Mouse (Mus musculus) limb, embryonic 12.5 days (tissue): ENCODE results near the gene Trib2. TPM values are rescaled to one million over a fixed set of nuclear protein-coding genes. Genes with fewer than 3 reads are reported as not detected.

Source experiments
- ATAC-seq: fragments of 200-750 bp; cut with Nextera tagmentation; 2 replicates; pipeline ENCODE4 v1.8.0; 2017; ENCODE audit warnings: low read depth, moderate TSS enrichment; ENCODE audit not compliant: insufficient number of reproducible peaks, insufficient read depth, low FRiP score, low TSS enrichment
- H3K27ac ChIP-seq: fragments of 300-500 bp; sonication (generic); 2 replicates; pipeline ENCODE4 v1.5.1; 2016; ENCODE audit warnings: mild to moderate bottlenecking, moderate library complexity
- H3K27me3 ChIP-seq: fragments of 300-500 bp; sonication (generic); 2 replicates; pipeline ENCODE4 v1.6.1; 2016; ENCODE audit warnings: mild to moderate bottlenecking, moderate library complexity
- H3K36me3 ChIP-seq: fragments of 300-500 bp; sonication (generic); 2 replicates; pipeline ENCODE4 v1.6.1; 2016; ENCODE audit warnings: mild to moderate bottlenecking, moderate library complexity
- H3K4me1 ChIP-seq: fragments of 300-500 bp; sonication (generic); replicated peaks from 2 replicates; pipeline ENCODE4 v1.6.1; 2016
- H3K4me2 ChIP-seq: fragments of 300-500 bp; sonication (generic); 2 replicates; pipeline ENCODE4 v1.6.1; 2016; ENCODE audit warnings: mild to moderate bottlenecking, moderate library complexity
- H3K4me3 ChIP-seq: fragments of 300-500 bp; sonication (generic); replicated peaks from 2 replicates; pipeline ENCODE4 v1.5.1; 2016; ENCODE audit warnings: mild to moderate bottlenecking
- H3K9ac ChIP-seq: fragments of 300-500 bp; sonication (generic); replicated peaks from 2 replicates; pipeline ENCODE4 v1.6.1; 2016; ENCODE audit warnings: mild to moderate bottlenecking, moderate library complexity
- H3K9me3 ChIP-seq: fragments of 300-500 bp; sonication (generic); 2 replicates; pipeline ENCODE4 v1.6.1; 2016; ENCODE audit warnings: mild to moderate bottlenecking, moderate library complexity
- WGBS: fragments of 180-500 bp; shearing (Covaris S2); methylation state at CpG from one replicate; pipeline ENCODE4 v1.1.7; 2016; 5-methylcytosine and 5-hydroxymethylcytosine counted together
- microRNA-seq: library from miRNA; unstranded; fragments of <30 nt; microRNA quantifications from one replicate; pipeline ENCODE4, GENCODE M21; 2017
- polyA plus RNA-seq: library from polyadenylated mRNA; unstranded; fragments of >200 nt; fragmentation: Nextera tagmentation; extraction: Ambion mirVana; gene quantifications from 2 replicates; pipeline ENCODE4 v1.2.1, GENCODE M21; 2016

Gene Trib2
- polyA plus RNA-seq, 1 experiment from 2014 or later, result 69.1 TPM

DNA sequence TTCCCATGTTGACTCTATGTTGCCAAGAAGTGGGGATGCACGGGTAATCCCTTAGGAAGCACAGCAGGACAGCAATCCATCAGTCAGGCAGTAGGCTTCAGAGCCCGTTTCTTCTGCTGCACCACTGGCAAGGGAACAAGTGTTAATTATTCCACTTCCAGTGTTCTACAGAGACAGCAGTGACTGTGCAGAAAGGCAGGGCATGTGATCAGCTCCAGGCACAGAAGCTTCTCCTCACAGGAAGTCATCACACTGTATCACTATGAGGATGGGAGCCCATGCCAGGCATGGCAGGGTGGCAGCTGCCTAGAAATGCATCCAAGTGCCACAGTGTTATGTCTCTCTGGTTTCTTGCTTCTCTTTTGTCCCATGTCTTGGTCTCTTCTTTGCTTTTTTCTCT lies 57.9 kb downstream of the Trib2 start:
- 38% methylated on average over 2 of the region's 2 CpGs for WGBS
- ATAC-seq, result no peak

DNA sequence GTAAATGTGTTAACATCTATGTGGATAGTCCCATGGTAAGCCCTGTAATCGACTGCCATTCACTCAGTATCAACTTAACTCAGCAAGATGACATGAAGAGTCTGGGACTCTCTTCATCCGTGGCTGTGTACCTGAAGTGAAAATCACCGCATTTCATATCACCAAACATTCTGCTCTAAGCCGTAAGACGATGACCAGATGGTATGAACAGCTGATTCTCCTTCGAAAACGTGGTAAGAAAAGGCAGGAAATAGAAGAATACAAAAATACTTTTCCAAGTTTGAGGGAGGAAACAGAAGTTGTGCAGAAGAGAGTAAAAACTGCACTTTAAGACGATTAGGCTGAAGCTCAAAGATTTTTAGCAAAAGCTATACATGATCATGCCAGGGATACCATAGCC lies 59.4 kb downstream of the Trib2 start:
- Histone ChIP-seq H3K36me3 (no peaks in the 10 kb centered on the region), H3K4me3 (no peak overlapping the region), H3K9ac (no peak overlapping the region), H3K27ac (no peak overlapping the region), H3K27me3 (no peaks in the 10 kb centered on the region), H3K4me1 (no peaks in the 10 kb centered on the region), H3K9me3 (no peaks in the 10 kb centered on the region), H3K4me2 (no peak overlapping the region)
- ATAC-seq, result no peak
- WGBS, result 85% methylated on average over 8 of the region's 8 CpGs

More for the DNA sequence above, 57.9 kb downstream of the Trib2 start:
- Histone ChIP-seq H3K9me3 (no peaks in the 10 kb centered on the region), H3K9ac (no peak overlapping the region), H3K36me3 (no peaks in the 10 kb centered on the region), H3K27me3 (no peaks in the 10 kb centered on the region), H3K4me2 (no peak overlapping the region), H3K27ac (no peak overlapping the region), H3K4me3 (no peak overlapping the region), H3K4me1 (no peaks in the 10 kb centered on the region)

DNA sequence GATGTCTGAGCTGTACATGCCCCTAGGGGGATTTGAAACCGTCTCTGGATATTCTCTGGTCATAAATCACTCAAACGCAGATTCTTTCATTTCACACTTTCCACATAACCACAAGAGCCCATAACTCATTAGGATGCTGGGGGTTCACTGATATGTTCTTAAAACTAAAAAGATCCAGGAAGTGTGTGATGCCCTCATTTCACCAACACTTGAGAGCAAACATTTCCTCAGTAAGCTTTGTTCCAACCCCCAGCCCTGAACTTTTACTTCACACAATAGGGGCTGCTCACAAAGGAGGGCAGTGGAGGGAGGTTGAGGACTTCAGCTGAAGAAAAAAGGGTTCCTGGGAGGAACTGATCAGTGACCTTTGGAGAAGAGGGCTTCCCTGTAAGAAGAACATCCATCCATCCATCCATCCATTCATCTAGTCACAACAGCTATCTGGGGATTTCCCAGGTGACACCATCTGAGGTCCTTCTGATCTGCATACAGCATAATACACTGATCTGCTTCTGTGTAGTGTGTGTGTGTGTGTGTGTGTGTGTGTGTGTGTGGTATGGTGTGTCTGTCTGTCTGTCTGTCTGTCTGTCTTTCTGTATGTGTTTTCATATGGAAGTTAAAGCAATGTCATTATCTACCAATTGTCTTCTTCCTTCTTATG lies 61.6 kb downstream of the Trib2 start:
- Histone ChIP-seq H3K4me1 (no peaks in the 10 kb centered on the region), H3K27ac (no peak overlapping the region), H3K36me3 (no peaks in the 10 kb centered on the region), H3K9me3 (no peaks in the 10 kb centered on the region), H3K27me3 (no peaks in the 10 kb centered on the region), H3K4me3 (no peak overlapping the region), H3K4me2 (no peak overlapping the region), H3K9ac (no peak overlapping the region)
- 39% methylated on average over 2 of the region's 2 CpGs for WGBS
- no peak for ATAC-seq

DNA sequence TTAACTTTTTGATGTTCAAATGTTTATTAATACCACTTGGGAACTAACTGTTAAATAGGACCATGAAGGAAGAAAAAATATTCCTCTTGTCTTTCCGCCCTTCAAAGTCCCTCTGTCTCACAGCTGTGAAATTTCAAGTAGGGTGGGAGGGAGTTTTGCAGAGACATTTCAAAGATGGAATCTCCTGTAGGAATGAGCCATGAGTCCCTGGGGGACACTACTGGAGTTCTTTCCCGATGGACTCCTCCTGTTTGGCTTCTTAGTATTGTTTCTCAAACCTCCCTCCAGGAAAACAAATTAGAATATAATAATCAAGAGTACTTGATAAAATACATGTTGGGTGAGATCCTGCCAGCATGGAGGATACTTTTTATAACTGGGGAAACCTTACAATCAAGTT lies 62.1 kb downstream of the Trib2 start:
- Histone ChIP-seq H3K9ac (no peak overlapping the region), H3K36me3 (no peaks in the 10 kb centered on the region), H3K27ac (no peak overlapping the region), H3K27me3 (no peaks in the 10 kb centered on the region), H3K4me2 (no peak overlapping the region), H3K9me3 (no peaks in the 10 kb centered on the region), H3K4me1 (no peaks in the 10 kb centered on the region), H3K4me3 (no peak overlapping the region)
- 72% methylated on average over 2 of the region's 2 CpGs for WGBS
- no peak for ATAC-seq

DNA sequence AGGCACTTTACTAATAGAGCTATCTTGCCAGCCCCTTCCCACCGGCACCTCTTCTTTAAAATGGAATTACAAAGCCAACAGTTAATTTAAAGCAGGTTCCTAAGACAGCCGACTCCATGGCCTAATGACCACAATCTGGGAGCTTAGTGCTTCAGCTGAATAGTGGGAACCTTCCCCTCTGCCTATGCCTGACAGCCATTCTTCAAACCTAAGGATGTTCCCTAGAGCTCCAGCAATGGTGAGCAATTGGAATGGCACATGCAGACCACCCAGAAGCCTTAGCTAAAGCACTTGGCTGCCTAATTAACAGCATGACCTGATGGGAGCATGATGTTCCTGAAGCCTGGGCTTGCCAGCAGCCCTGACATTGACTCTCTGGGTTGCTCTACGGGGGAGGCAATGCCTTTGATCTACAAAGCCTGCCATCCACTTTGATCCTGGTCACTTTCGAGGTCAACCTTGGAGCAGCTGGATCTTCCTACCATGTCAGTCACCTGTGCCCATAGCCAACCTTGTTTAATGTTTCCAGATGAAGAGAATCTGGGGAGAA lies 67.0 kb downstream of the Trib2 start:
- no peaks in the 10 kb centered on the region for H3K27me3 ChIP-seq
- no peak for ATAC-seq
- no peak overlapping the region for H3K4me3 ChIP-seq
- H3K4me1 ChIP-seq, result no peaks in the 10 kb centered on the region
- H3K36me3 ChIP-seq, result no peaks in the 10 kb centered on the region
- no peak overlapping the region for H3K27ac ChIP-seq
- 5% methylated on average over 4 of the region's 4 CpGs for WGBS
- no peak overlapping the region for H3K9ac ChIP-seq
- no peak overlapping the region for H3K4me2 ChIP-seq
- H3K9me3 ChIP-seq, result no peaks in the 10 kb centered on the region

DNA sequence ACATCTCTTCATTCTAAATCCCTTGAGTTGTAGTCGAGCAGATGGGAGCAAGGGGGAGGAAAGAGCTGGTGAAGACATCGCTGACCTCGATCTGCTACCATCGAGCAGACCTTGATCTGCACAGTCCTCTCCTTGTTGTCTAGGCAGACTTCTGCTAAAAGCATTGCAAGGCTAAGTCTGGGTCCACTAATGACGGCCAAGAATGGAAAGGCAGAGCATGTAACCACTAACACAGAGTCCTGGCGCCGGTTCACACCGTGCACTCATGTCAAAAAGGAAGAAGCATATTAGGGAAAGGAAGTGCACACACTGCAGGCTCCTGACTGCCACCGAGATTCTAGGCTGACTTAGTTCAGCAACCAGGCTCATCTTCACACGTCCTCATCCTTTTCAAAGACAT lies 71.0 kb downstream of the Trib2 start:
- Histone ChIP-seq H3K27ac (no peak overlapping the region), H3K36me3 (no peaks in the 10 kb centered on the region), H3K4me3 (no peak overlapping the region), H3K9me3 (no peaks in the 10 kb centered on the region), H3K27me3 (no peaks in the 10 kb centered on the region), H3K4me2 (no peak overlapping the region), H3K4me1 (0 out of 2 replicates have a peak, but pooled peaks cover 3% of the 10 kb centered on the region), H3K9ac (no peak overlapping the region)
- 81% methylated on average over 10 of the region's 10 CpGs for WGBS
- ATAC-seq, result no peak

Small RNA genes within 50 kb of the gene (microRNA-seq; reads per million reads assigned to microRNA genes)
- not detected for gene Mir6387
